Mouse (Mus musculus) CH12.LX (cell line): ENCODE results near the gene Ddx58.

ENCODE experiments used
- CTCF ChIP-seq, 2 experiments: IDR thresholded peaks in 1 of 2; conservative IDR thresholded peaks in 1 of 2; 2 replicates each; pipeline ENCODE4 v1.5.1; 2011 to 2012; ENCODE audit warnings: low read depth in 2 of 2, low read length in 2 of 2, improper control_type of control experiment in 1 of 2, inconsistent platforms in 1 of 2, mild to moderate bottlenecking in 1 of 2, moderate library complexity in 1 of 2
- IRF4 ChIP-seq: IDR thresholded peaks from 2 replicates; pipeline ENCODE4 v1.6.1; 2014; ENCODE audit warnings: low read depth, mild to moderate bottlenecking, inconsistent platforms, low read length, improper control_type of control experiment
- KAT2A ChIP-seq: IDR thresholded peaks from 2 replicates; pipeline ENCODE4 v1.6.1; 2012; ENCODE audit warnings: low read length, improper control_type of control experiment, inconsistent platforms; ENCODE audit not compliant: insufficient replicate concordance

DNA sequence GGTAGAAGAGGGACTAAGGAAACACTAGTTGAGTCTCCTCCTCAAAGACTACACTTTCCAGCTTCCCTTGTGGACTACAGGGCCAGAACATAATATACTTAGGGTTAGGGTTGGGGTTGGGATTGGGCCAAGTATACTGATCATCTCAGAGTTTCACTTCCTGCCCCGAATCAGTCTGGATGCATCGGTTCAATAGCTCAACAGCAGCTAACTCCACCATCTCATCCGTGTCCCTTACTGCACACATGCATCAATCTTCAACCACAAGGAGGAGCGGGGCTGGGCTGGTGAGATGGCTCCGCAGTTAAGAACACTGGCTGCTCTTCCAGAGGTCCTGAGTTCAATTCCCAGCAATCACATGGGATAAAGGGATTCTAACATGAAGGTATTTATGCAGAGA, 11.4 kb upstream of the Ddx58 start:
- no peak for TF ChIP-seq KAT2A
- no peak for TF ChIP-seq CTCF (conservative IDR thresholded peaks at IDR 0.05 in 1 of 2, IDR thresholded peaks at IDR 0.05 in 1 of 2; ENCODE audit: low read depth in 2 of 2, low read length in 2 of 2)
- no peak for TF ChIP-seq IRF4
